Mouse (Mus musculus) cerebellum, postnatal 14 days (tissue): ENCODE results near the gene Mrpl10.
A peak's percentile ranks its signal among the peaks of the same experiment; 100 is the strongest.

ENCODE experiments used
- DNase-seq, 2 experiments: peaks; one replicate each; pipeline ENCODE4 v3.0.0; 2021; ENCODE audit warnings: mixed read lengths in 2 of 2

Gene Mrpl10

GRCm38 (mm10) chr11:97029686-97030417 is 11.5 kb upstream of the Mrpl10 start, which contains the start of gene Scrn2:
Scrn2 (plus strand) TSS chr11:97029938.
- peak; percentile 89 to 90 for DNase-seq

GRCm38 (mm10) chr11:97030426-97030825 is 10.9 kb upstream of the Mrpl10 start:
- DNase-seq: no peak

GRCm38 (mm10) chr11:97031977-97032376 is 9.4 kb upstream of the Mrpl10 start:
- DNase-seq: no peak

GRCm38 (mm10) chr11:97032499-97032898 is 8.9 kb upstream of the Mrpl10 start:
- DNase-seq: no peak

GRCm38 (mm10) chr11:97033781-97034180 is 7.6 kb upstream of the Mrpl10 start:
- DNase-seq: no peak

GRCm38 (mm10) chr11:97036141-97036540 is 5.2 kb upstream of the Mrpl10 start:
- peak; percentile 73 to 83 for DNase-seq

GRCm38 (mm10) chr11:97038881-97039280 is 2.5 kb upstream of the Mrpl10 start:
- DNase-seq: no peak

- no peak for DNase-seq
Observed at GRCm38 (mm10) chr11:97040301-97041021, 899 bp upstream of the Mrpl10 start.

GRCm38 (mm10) chr11:97044902-97045301 is 3.5 kb downstream of the Mrpl10 start:
- no peak for DNase-seq

- DNase-seq: no peak
Observed at GRCm38 (mm10) chr11:97045861-97046260, 4.5 kb downstream of the Mrpl10 start.

GRCm38 (mm10) chr11:97048090-97048650 is 6.8 kb downstream of the Mrpl10 start:
- DNase-seq: no peak

- no peak for DNase-seq
Observed at GRCm38 (mm10) chr11:97049492-97050085, 8.2 kb downstream of the Mrpl10 start.

- peak; percentile 82 to 86 for DNase-seq
Observed at GRCm38 (mm10) chr11:97050216-97050943, 9.0 kb downstream of the Mrpl10 start, which contains the start of gene Osbpl7. Osbpl7 (plus strand) TSS chr11:97050628.

GRCm38 (mm10) chr11:97050944-97051586 is 9.7 kb downstream of the Mrpl10 start:
- peak; percentile 36 to 55 for DNase-seq

GRCm38 (mm10) chr11:97052219-97052646 is 10.9 kb downstream of the Mrpl10 start:
- DNase-seq: no peak

GRCm38 (mm10) chr11:97063274-97063920 is 22.0 kb downstream of the Mrpl10 start:
- no peak for DNase-seq

GRCm38 (mm10) chr11:97063921-97064295 is 22.5 kb downstream of the Mrpl10 start:
- no peak for DNase-seq

GRCm38 (mm10) chr11:97065538-97066295 is 24.4 kb downstream of the Mrpl10 start:
- no peak for DNase-seq

- DNase-seq: no peak
Observed at GRCm38 (mm10) chr11:97066656-97067360, 25.4 kb downstream of the Mrpl10 start.

- peak; percentile 60 to 65 for DNase-seq
Observed at GRCm38 (mm10) chr11:97069333-97069732, 28.0 kb downstream of the Mrpl10 start.
